Mouse (Mus musculus) adrenal gland, postnatal 4 days (tissue): ENCODE results near the gene Tyw3. TPM values are rescaled to one million over a fixed set of nuclear protein-coding genes. Genes with fewer than 3 reads are reported as not detected.

Source experiments
- DNase-seq, 2 experiments: peaks; one replicate each; pipeline ENCODE4 v3.0.0; 2021 to 2022; ENCODE audit warnings: low spot score in 2 of 2, mixed read lengths in 2 of 2
- total RNA-seq, 2 experiments: library from RNA; stranded (reverse); gene quantifications; 2 replicates each; pipeline ENCODE4 v1.2.3; 2021

Gene Tyw3
- total RNA-seq, 2 experiments from 2014 or later, result 6.5 to 7.6 TPM

- no peak for DNase-seq
Measured at GRCm38 (mm10) chr3:154570029-154570575, 26.8 kb downstream of the Tyw3 start.

GRCm38 (mm10) chr3:154565437-154565836, 31.5 kb downstream of the Tyw3 start:
- no peak for DNase-seq

- no peak for DNase-seq
Measured at GRCm38 (mm10) chr3:154562192-154562591, 34.7 kb downstream of the Tyw3 start.

GRCm38 (mm10) chr3:154551035-154551411, 45.9 kb downstream of the Tyw3 start:
- DNase-seq, result no peak

- no peak for DNase-seq
Measured at GRCm38 (mm10) chr3:154550326-154551034, 46.4 kb downstream of the Tyw3 start.

GRCm38 (mm10) chr3:154548868-154549301, 48.0 kb downstream of the Tyw3 start:
- DNase-seq, result no peak

GRCm38 (mm10) chr3:154547549-154548426, 49.1 kb downstream of the Tyw3 start:
- no peak for DNase-seq

GRCm38 (mm10) chr3:154546234-154546633, 50.7 kb downstream of the Tyw3 start:
- DNase-seq, result no peak

GRCm38 (mm10) chr3:154540086-154540911, 56.6 kb downstream of the Tyw3 start:
- DNase-seq, result no peak

- no peak for DNase-seq
Measured at GRCm38 (mm10) chr3:154536134-154536533, 60.8 kb downstream of the Tyw3 start.

- DNase-seq, result no peak
Measured at GRCm38 (mm10) chr3:154533246-154533645, 63.7 kb downstream of the Tyw3 start.

GRCm38 (mm10) chr3:154528973-154529372, 67.9 kb downstream of the Tyw3 start:
- no peak for DNase-seq

- no peak for DNase-seq
Measured at GRCm38 (mm10) chr3:154526610-154527009, 70.3 kb downstream of the Tyw3 start.

Other genes starting within 250 kb of the Tyw3 start
- 10 to 100 TPM; 27.8 to 37.1 TPM for gene Cryz, start 393 bp downstream of the Tyw3 start, total RNA-seq
- 1 to 10 TPM in 1 of 2 experiments, under 1 TPM in 1; 0.67 to 1.0 TPM for gene Erich3, start 66.8 kb upstream of the Tyw3 start, total RNA-seq